Mouse (Mus musculus): ENCODE results near the gene 4930442H23Rik.

GRCm38 (mm10) chr10:81154313-81154712 lies 29.3 kb downstream of the 4930442H23Rik start:
- no peak for TF ChIP-seq GATA1 (IDR thresholded peaks at IDR 0.05; ENCODE audit: borderline replicate concordance, low read length)
- no peak for TF ChIP-seq FLI1 (IDR thresholded peaks at IDR 0.05; ENCODE audit: low read length)

All from megakaryocyte, embryonic 14.5 days (primary cell).